Mouse (Mus musculus) gastrocnemius, postnatal 36 days (tissue): ENCODE data around the gene Gin1. TPM values are rescaled to one million over a fixed set of nuclear protein-coding genes. Genes with fewer than 3 reads are reported as not detected.
A peak's percentile ranks its signal among the peaks of the same experiment; 100 is the strongest.
"Not testable (repeated sequence)": the region's sequence is repeated elsewhere in the genome, so short reads cannot be mapped to it uniquely, and the experiment has no call there.

Experiments used
- DNase-seq, 2 experiments: peaks; one replicate each; pipeline ENCODE4 v3.0.0; 2022
- intact Hi-C: fragments of 180-260 bp; cut with DNase I; formaldehyde crosslinking; loops from one replicate; pipeline ENCODE4 v1.15.1; 2025
- long read RNA-seq, 2 experiments: library from polyadenylated mRNA; stranded (forward); transcript quantifications; one replicate each; pipeline ENCODE4 v2.0.0; 2021
- total RNA-seq, 2 experiments: library from RNA; stranded (reverse); gene quantifications; 2 replicates each; pipeline ENCODE4 v1.2.3; 2021

Gene Gin1
- 1 to 10 TPM; 2.9 to 3.1 TPM for total RNA-seq
- long read RNA-seq, experiment 1, partial matches to known transcripts: 0 of 2 reads
- long read RNA-seq, experiment 1, other reads (novel, unspliced or antisense): 0 of 2 reads
- long read RNA-seq, experiment 2, transcript Gin1-203 (8 exons, 2,046 nt): major isoform, 5 of 5 reads
- long read RNA-seq, experiment 2, partial matches to known transcripts: 0 of 5 reads
- long read RNA-seq, experiment 2, other reads (novel, unspliced or antisense): 0 of 5 reads

DNA sequence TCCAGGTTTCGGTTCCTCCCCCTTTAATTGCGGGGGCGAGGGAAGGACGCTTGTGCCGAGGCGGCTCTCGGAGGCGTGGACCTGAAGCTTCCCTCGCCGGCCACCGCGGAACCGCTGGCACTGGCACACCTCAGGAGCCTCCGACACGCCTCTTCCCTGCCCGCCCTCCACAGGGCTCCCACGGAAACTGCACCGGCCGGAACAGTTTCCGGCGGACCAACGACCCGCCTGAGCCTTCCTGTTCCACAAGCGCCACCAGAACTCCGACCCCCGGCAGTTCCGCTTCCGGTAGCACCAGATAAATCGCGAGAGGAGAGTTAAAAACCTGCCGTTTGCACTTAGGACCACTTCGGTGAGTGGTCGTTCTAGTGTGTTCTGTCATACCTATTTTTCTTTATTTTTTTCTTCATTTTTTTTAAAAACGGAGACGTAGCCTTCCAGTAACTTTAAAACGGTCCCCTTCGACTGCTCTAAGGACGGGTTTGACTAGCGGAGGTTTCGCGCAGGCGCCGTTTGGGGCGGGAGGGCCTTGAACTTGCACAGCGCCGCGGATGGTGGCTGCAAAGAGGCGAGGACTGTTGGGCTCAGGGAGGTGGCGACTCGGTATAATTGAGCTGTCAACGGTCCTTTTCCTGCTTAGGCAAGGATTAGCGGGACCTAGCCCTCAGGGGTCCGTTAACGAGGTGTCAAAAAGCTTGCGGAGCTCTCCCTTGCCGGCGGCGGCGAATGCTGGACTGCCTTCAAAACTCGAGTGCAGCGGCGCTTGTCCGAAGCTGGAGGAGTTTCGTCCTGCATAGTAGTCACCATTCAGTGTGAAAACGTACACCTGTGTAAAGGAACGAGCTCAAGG is at the start of gene Gin1, which contains the start of gene Ppip5k2:
Gene Gin1, plus strand, starts transcription at position 269 of the 850 bp plus-strand sequence.
Gene Ppip5k2, minus strand, starts transcription at position 508 of the 850 bp plus-strand sequence.
- DNase-seq: peak; percentile 90 to 91
- intact Hi-C loops: no loop called here

DNA sequence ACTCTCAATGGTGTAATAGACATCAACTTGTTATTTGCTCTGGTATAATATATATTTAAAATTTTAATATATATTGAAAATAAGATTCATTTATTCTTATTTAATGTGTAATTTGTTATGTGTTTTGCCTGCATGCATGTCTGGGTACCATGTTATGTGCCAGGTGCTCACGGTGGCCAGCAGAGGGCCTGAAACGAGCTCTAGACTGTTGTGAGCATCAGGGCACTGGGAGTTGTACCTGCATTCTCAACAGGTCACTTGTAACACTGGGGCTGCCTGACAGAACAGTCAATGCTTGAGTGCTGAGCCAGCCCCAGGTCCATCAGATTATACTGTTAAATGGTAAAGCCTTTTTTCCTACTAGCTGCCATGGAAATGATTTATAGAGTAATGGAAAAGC is 43.2 kb upstream of the Gin1 start:
- intact Hi-C loops: no loop called here
- no peak for DNase-seq

GRCm38 (mm10) chr1:97729339-97729738 is 40.6 kb upstream of the Gin1 start:
- no peak for DNase-seq

GRCm38 (mm10) chr1:97743063-97743462 is 26.9 kb upstream of the Gin1 start:
- intact Hi-C loops: no loop called here
- no peak for DNase-seq

More at GRCm38 (mm10) chr1:97729339-97729738, 40.6 kb upstream of the Gin1 start:
- intact Hi-C loops: no loop called here

DNA sequence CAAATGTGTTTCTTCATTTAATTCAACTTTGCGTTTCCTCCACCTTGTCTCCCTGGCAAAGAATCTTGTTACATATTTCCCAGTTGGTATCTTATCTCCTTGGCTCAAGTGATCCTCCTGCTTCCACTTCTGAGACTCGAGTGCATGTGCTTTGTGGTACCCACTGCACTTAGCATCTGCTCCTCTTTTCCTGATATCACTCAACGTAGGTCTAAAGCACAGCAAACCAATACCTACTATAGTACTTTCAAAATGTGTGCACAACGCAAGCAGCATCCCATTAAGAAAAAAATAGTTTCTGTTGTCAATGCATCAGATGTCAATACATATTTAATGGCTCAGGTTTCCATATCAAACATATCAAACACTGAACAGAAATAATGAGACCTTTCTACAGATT is 24.3 kb upstream of the Gin1 start:
- no peak for DNase-seq
- intact Hi-C loops: no loop called here

DNA sequence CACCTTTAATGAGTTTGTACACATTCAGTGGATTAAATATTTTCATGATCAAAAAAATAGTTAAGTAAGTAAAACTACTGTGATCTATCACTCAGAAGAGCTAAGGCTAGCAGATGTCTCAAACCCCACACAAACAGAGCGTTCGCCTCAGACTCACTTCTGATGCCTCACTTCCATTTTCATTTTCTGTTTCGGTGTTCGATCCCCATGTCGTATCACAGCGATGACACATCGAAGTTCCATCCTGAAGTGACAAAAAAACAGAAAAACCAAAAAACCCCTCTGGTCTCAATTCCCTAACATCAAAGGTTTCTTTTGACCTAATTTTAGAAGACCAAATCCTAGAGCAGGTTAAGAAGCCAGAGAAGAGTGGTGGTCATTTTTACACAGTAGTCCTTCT is 23.7 kb upstream of the Gin1 start:
- DNase-seq: no peak
- intact Hi-C loops: no loop called here

GRCm38 (mm10) chr1:97748163-97748562 is 21.8 kb upstream of the Gin1 start:
- no peak for DNase-seq
- intact Hi-C loops: no loop called here

DNA sequence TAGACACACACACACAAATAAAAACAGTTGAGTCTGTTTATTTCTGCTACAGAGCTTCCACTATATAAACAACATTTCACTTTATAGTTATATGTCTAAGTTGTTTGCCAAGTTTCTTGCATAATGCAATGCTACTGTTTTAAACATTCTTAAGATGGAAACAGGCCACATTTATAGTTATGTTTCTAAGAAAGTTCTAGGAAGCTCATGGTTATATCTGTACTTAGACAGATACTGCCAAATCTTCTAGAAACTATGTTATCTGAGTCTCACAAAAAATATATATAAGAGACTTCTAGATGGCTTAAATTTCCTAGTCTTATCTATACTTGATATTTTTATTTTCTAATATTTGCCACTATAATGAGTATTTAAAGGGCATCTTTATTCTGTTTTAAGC is 16.8 kb upstream of the Gin1 start:
- intact Hi-C loops: no loop called here
- DNase-seq: no peak

GRCm38 (mm10) chr1:97754392-97754791 is 15.6 kb upstream of the Gin1 start:
- DNase-seq: no peak
- intact Hi-C loops: no loop called here

GRCm38 (mm10) chr1:97759841-97760240 is 10.1 kb upstream of the Gin1 start:
- no peak for DNase-seq
- intact Hi-C loops: no loop called here

GRCm38 (mm10) chr1:97760598-97760997 is 9.4 kb upstream of the Gin1 start:
- DNase-seq: no peak
- intact Hi-C loops: no loop called here

- intact Hi-C loops: no loop called here
- DNase-seq: no peak
Measured at GRCm38 (mm10) chr1:97761477-97761876, 8.5 kb upstream of the Gin1 start.

DNA sequence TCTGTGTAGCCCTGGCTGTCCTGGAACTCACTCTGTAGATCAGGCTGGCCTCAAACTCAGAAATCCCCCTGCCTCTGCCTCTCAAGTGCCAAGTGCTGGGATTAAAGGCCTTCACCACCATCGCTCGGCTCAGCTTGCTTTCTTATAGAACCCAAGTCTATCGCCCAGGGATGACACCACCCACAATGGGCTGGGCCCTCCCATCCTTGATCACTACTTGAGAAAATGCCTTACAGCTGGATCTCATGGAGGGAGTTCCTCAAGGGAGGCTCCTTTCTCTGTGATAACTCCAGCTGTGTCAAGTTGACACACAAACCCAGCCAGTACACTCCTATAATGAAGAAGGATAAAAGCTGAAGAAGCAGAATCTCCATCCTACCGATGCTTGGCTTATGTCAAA is 4.3 kb upstream of the Gin1 start:
- intact Hi-C loops, DNase-seq: not testable (repeated sequence)

GRCm38 (mm10) chr1:97768089-97768488 is 1.9 kb upstream of the Gin1 start:
- intact Hi-C loops: no loop called here
- DNase-seq: no peak

GRCm38 (mm10) chr1:97768906-97769293 is 1.1 kb upstream of the Gin1 start:
- intact Hi-C loops: no loop called here
- no peak for DNase-seq

GRCm38 (mm10) chr1:97769294-97769903 is 573 bp upstream of the Gin1 start:
- intact Hi-C loops: no loop called here
- DNase-seq: no peak

DNA sequence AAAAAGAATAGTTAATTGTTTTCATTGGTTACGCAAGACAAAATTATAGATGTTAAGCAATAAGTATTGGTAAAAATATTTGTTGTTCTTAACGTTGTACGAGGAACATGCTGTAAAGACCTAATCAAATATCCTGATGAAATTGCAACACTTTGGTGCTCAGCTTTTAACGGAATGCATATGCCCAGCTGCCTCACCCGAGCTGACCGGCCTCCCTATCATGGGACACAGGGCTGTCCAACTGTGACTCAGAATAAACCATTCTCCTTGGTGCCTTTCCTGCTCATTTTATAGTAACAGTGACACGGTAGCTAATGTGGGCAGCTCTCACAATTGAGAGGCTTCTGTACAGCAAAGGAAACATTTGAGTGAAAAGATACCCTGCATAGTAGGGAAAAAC is 1.1 kb downstream of the Gin1 start:
- DNase-seq: no peak
- intact Hi-C loops: no loop called here

GRCm38 (mm10) chr1:97771727-97772126 is 1.8 kb downstream of the Gin1 start:
- intact Hi-C loops: no loop called here

GRCm38 (mm10) chr1:97773362-97773761 is 3.4 kb downstream of the Gin1 start:
- no peak for DNase-seq
- intact Hi-C loops: no loop called here

More at GRCm38 (mm10) chr1:97771727-97772126, 1.8 kb downstream of the Gin1 start:
- no peak for DNase-seq

DNA sequence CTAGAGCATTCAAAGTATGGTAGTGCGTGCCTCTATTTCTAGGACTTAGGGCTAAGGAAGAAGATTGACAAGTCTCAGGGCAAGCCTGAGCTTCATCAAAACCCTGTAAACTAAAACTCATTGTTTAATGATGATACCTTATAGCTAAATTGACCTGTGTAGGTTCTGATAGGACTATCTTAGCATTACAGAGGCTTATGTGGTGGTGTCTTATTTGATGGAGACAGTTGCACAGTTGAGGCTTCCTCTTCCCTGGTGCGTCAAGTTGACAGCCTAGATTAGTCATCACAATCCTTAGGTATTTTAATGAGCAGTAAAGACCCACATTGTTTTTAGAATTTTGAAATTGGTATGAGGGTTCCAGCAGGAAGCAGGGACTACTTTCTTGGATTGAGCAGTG is 4.0 kb downstream of the Gin1 start:
- no peak for DNase-seq
- intact Hi-C loops: no loop called here

DNA sequence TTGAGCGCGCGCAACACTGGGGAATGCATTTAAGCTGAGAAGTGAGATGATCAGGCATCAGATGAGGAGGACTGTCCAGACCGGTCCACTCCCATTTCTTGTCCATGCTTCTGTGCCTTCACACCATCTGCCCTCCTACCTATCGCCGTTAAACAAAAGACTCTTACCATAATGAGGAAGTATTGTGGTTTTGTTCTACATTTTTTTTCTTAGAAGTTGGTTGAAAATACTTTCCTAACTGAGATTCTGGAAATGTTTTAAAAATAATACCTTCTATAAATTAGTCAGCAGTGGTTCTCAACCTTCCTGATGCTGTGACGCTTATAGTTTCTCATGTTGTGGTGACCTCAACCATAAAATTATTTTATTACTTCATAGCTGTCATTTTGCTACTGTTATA is 11.7 kb downstream of the Gin1 start:
- intact Hi-C loops: no loop called here
- DNase-seq: no peak
